Mouse (Mus musculus): ENCODE data around the gene Abca4.
"Not testable (repeated sequence)": the region's sequence is repeated elsewhere in the genome, so short reads cannot be mapped to it uniquely, and the experiment has no call there.

The Abca4 gene

GRCm38 (mm10) chr3:122210846-122211245, 166.6 kb downstream of the Abca4 start:
- no peak for DNase-seq (ENCODE audit: low spot score in 2 of 2)

- no peak for DNase-seq (ENCODE audit: low spot score in 2 of 2)
Measured at GRCm38 (mm10) chr3:122211446-122212125, 167.3 kb downstream of the Abca4 start.

- DNase-seq (ENCODE audit: low spot score in 2 of 2) = no peak
Measured at GRCm38 (mm10) chr3:122221240-122222036, 177.2 kb downstream of the Abca4 start.

GRCm38 (mm10) chr3:122226972-122227371, 182.7 kb downstream of the Abca4 start:
- not testable (repeated sequence) for DNase-seq (ENCODE audit: low spot score in 2 of 2)

Data from left cerebral cortex, adult 9 months (tissue).